Mouse (Mus musculus): ENCODE measurements around the gene Lck.

DNA sequence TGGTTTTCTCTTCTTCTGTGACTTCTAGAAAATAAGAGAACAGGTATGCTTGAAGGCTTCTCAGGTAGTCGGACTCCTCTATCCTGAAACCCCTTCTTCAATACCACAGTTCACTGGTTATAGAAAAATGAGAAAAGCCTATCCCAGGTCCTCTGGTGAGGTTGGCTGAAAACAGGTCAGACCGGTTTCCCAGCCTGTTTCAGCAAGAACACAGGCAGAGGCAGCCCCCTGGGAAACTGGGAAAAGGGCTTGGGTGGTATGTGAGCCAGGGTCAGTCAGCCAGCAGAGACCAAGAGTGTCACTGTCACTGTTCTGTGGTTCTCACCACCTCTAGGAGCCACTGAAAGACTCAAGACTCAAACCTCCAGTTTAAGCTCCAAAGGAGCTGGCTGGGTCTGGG lies 56.5 kb downstream of the Lck start:
- TF ChIP-seq CEBPB (IDR thresholded peaks at IDR 0.05; ENCODE audit: insufficient read depth, poor library complexity, severe bottlenecking) (no peak), POLR2A (IDR thresholded peaks at IDR 0.05; ENCODE audit: insufficient read length, low read depth) (no peak), E2F4 (IDR thresholded peaks at IDR 0.05; ENCODE audit: insufficient read depth) (no peak), MAX (IDR thresholded peaks at IDR 0.05; ENCODE audit: low read depth) (no peak), TCF12 (IDR thresholded peaks at IDR 0.05; ENCODE audit: insufficient read depth, poor library complexity, severe bottlenecking) (no peak), USF1 (IDR thresholded peaks at IDR 0.05; ENCODE audit: low read depth) (no peak), MYOD1 (IDR thresholded peaks at IDR 0.05; ENCODE audit: control insufficient read depth in 1 of 3, insufficient read length in 2 of 3, low read depth in 2 of 3) (no peak), REST (IDR thresholded peaks at IDR 0.05; ENCODE audit: insufficient read depth, insufficient read length) (no peak), TCF3 (IDR thresholded peaks at IDR 0.05; ENCODE audit: insufficient read length, low read depth) (no peak)

All from myocyte (in vitro differentiated cells).